Mouse (Mus musculus) CH12.LX (cell line): ENCODE results near the gene Edem3.

Source experiments
- EP300 ChIP-seq: IDR thresholded peaks from 2 replicates; pipeline ENCODE4 v1.6.1; 2011; ENCODE audit warnings: low read length, improper control_type of control experiment
- NRF1 ChIP-seq: IDR thresholded peaks from 2 replicates; pipeline ENCODE4 v1.6.1; 2014; ENCODE audit warnings: low read depth, mild to moderate bottlenecking, inconsistent platforms, low read length, improper control_type of control experiment, moderate library complexity
- RCOR1 ChIP-seq: conservative IDR thresholded peaks from 2 replicates; pipeline ENCODE4 v1.6.1; 2012; ENCODE audit warnings: low read depth, mild to moderate bottlenecking, inconsistent platforms, low read length, improper control_type of control experiment
- ZMIZ1 ChIP-seq: IDR thresholded peaks from 2 replicates; pipeline ENCODE4 v1.6.1; 2012; ENCODE audit warnings: low read depth, mild to moderate bottlenecking, inconsistent platforms, low read length, improper control_type of control experiment

DNA sequence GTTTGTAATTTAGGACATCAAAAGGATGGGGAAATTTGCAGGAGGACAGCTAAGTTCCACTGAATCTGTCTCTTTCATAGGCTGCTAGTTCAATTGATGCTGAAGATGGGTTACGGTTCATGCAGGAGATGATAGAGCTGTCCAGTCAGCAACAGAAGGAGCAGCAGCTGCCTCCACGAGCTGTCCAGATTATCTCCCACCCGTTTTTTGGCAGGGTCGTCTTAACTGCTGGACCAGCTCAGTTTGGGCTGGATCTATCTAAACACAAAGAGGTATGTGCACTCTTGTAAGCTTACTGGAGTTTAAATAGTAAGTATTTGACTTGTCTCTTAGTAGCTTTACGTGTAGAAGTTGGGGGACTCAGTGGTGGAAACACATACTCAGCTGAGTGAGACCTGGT lies 52.1 kb downstream of the Edem3 start:
- no peak for TF ChIP-seq NRF1
- no peak for TF ChIP-seq ZMIZ1
- TF ChIP-seq EP300 = no peak
- no peak for TF ChIP-seq RCOR1
